Mouse (Mus musculus) lung, postnatal 0 days (tissue): ENCODE results near the gene Rrp1b. TPM values are rescaled to one million over a fixed set of nuclear protein-coding genes. Genes with fewer than 3 reads are reported as not detected.
"Not testable (repeated sequence)": the region's sequence is repeated elsewhere in the genome, so short reads cannot be mapped to it uniquely, and the experiment has no call there.

Experiments used
- ATAC-seq: fragments of 200-750 bp; cut with Nextera tagmentation; 2 replicates; pipeline ENCODE4 v1.8.0; 2017; ENCODE audit warnings: moderate library complexity
- DNase-seq: peaks from one replicate; pipeline ENCODE4 v3.0.0-alpha.2; 2016; ENCODE audit warnings: low spot score
- H3K27ac ChIP-seq: fragments of 300-500 bp; sonication (generic); 2 replicates; pipeline ENCODE4 v1.5.1; 2014; ENCODE audit warnings: antibody characterized with exemption, mild to moderate bottlenecking, low read length, mixed read lengths
- H3K27me3 ChIP-seq: fragments of 300-500 bp; sonication (generic); replicated peaks from 2 replicates; pipeline ENCODE4 v1.6.1; 2014; ENCODE audit warnings: low read length, mixed read lengths; ENCODE audit not compliant: insufficient read depth
- H3K36me3 ChIP-seq: fragments of 300-500 bp; sonication (generic); 2 replicates; pipeline ENCODE4 v1.6.1; 2014; ENCODE audit warnings: low read length, mixed read lengths; ENCODE audit not compliant: insufficient read depth
- H3K4me1 ChIP-seq: fragments of 300-500 bp; sonication (generic); 2 replicates; pipeline ENCODE4 v1.6.1; 2014; ENCODE audit warnings: antibody characterized with exemption, low read depth, low read length, mixed read lengths; ENCODE audit not compliant: insufficient read depth
- H3K4me2 ChIP-seq: fragments of 300-500 bp; sonication (generic); replicated peaks from 2 replicates; pipeline ENCODE4 v1.6.1; 2014; ENCODE audit warnings: low read depth, mild to moderate bottlenecking, low read length, moderate library complexity, mixed read lengths
- H3K4me3 ChIP-seq: fragments of 300-500 bp; sonication (generic); 2 replicates; pipeline ENCODE4 v1.5.1; 2014; ENCODE audit warnings: low read depth, low read length
- H3K9ac ChIP-seq: fragments of 300-500 bp; sonication (generic); replicated peaks from 2 replicates; pipeline ENCODE4 v1.6.1; 2014; ENCODE audit warnings: low read depth, mild to moderate bottlenecking
- H3K9me3 ChIP-seq: fragments of 300-500 bp; sonication (generic); 2 replicates; pipeline ENCODE4 v1.6.1; 2016; ENCODE audit warnings: low read length, mixed read lengths
- CTCF ChIP-seq: IDR thresholded peaks from 2 replicates; pipeline ENCODE4 v1.5.1; 2016; ENCODE audit warnings: antibody characterized with exemption, mild to moderate bottlenecking
- EP300 ChIP-seq: IDR thresholded peaks from 2 replicates; pipeline ENCODE4 v1.6.1; 2016; ENCODE audit warnings: antibody characterized with exemption, mild to moderate bottlenecking, control low read depth
- WGBS: fragments of 180-500 bp; shearing (Covaris S2); extraction: QIAGEN DNeasy Blood & Tissue Kit; methylation state at CpG from one replicate; pipeline ENCODE4 v1.1.7; 2014; 5-methylcytosine and 5-hydroxymethylcytosine counted together
- polyA plus RNA-seq: library from polyadenylated mRNA; unstranded; fragments of >200 nt; fragmentation: Nextera tagmentation; extraction: Ambion mirVana; gene quantifications from 2 replicates; pipeline ENCODE4 v1.2.1, GENCODE M21; 2015

Rrp1b gene
- polyA plus RNA-seq, 1 experiment from 2014 or later, result 26.3 TPM

- Histone ChIP-seq H3K27me3 (no peaks in the 10 kb centered on the region), H3K4me1 (peaks cover 6% of the 10 kb centered on the region; the same call in 1 of the 2 replicates), H3K4me2 (no peak overlapping the region), H3K27ac (no peak overlapping the region), H3K9ac (no peak overlapping the region), H3K4me3 (no peak overlapping the region), H3K36me3 (peaks cover 38% of the 10 kb centered on the region), H3K9me3 (no peaks in the 10 kb centered on the region)
- WGBS, result 69% methylated on average over 5 of the region's 5 CpGs
- TF ChIP-seq EP300 (no peak), CTCF (no peak)
- DNase-seq, result no peak
- no peak for ATAC-seq
Observed at GRCm38 (mm10) chr17:32053677-32054076, 17.8 kb downstream of the Rrp1b start.

- ATAC-seq (no peak), DNase-seq (no peak)
- Histone ChIP-seq H3K4me1 (no peaks in the 10 kb centered on the region), H3K27ac (no peak overlapping the region), H3K4me3 (no peak overlapping the region), H3K9ac (no peak overlapping the region), H3K4me2 (no peak overlapping the region), H3K9me3 (no peaks in the 10 kb centered on the region), H3K27me3 (no peaks in the 10 kb centered on the region), H3K36me3 (peaks cover 49% of the 10 kb centered on the region)
- TF ChIP-seq CTCF (no peak), EP300 (no peak)
- 98% methylated on average over 2 of the region's 2 CpGs for WGBS
Observed at GRCm38 (mm10) chr17:32057843-32058242, 21.9 kb downstream of the Rrp1b start.

GRCm38 (mm10) chr17:32059084-32059483, 23.2 kb downstream of the Rrp1b start:
- Histone ChIP-seq H3K9me3 (no peaks in the 10 kb centered on the region), H3K4me3 (no peak overlapping the region), H3K4me2 (no peak overlapping the region), H3K27ac (no peak overlapping the region), H3K4me1 (no peaks in the 10 kb centered on the region), H3K9ac (no peak overlapping the region), H3K36me3 (peaks cover 49% of the 10 kb centered on the region), H3K27me3 (no peaks in the 10 kb centered on the region)
- no peak for DNase-seq
- WGBS, result 91% methylated on average over 2 of the region's 2 CpGs
- TF ChIP-seq EP300 (no peak), CTCF (no peak)
- ATAC-seq, result no peak

GRCm38 (mm10) chr17:32061219-32061618, 25.3 kb downstream of the Rrp1b start:
- ATAC-seq (no peak), DNase-seq (no peak)
- Histone ChIP-seq H3K4me1 (no peaks in the 10 kb centered on the region), H3K4me2 (no peak overlapping the region), H3K4me3 (no peak overlapping the region), H3K36me3 (peaks cover 38% of the 10 kb centered on the region), H3K27me3 (no peaks in the 10 kb centered on the region), H3K9me3 (no peaks in the 10 kb centered on the region), H3K9ac (no peak overlapping the region), H3K27ac (no peak overlapping the region)
- TF ChIP-seq CTCF, result no peak
- TF ChIP-seq EP300, result no peak
- 96% methylated on average over 14 of the region's 14 CpGs for WGBS

GRCm38 (mm10) chr17:32063654-32064053, 27.8 kb downstream of the Rrp1b start:
- Histone ChIP-seq H3K27ac (no peak overlapping the region), H3K36me3 (peaks cover 18% of the 10 kb centered on the region), H3K9ac (no peak overlapping the region), H3K4me1 (no peaks in the 10 kb centered on the region), H3K4me2 (no peak overlapping the region), H3K9me3 (no peaks in the 10 kb centered on the region), H3K27me3 (no peaks in the 10 kb centered on the region), H3K4me3 (no peak overlapping the region)
- no peak for ATAC-seq
- DNase-seq, result no peak
- TF ChIP-seq EP300, result no peak
- TF ChIP-seq CTCF, result no peak
- 59% methylated on average over 2 of the region's 2 CpGs for WGBS

- not testable (repeated sequence) for H3K4me2 ChIP-seq, H3K27me3 ChIP-seq, H3K27ac ChIP-seq, ATAC-seq, DNase-seq, H3K9me3 ChIP-seq, H3K4me3 ChIP-seq, H3K4me1 ChIP-seq, H3K9ac ChIP-seq
- H3K36me3 ChIP-seq, result peaks cover 15% of the 10 kb centered on the region; the same call in 1 of the 2 replicates
- WGBS, result 76% methylated on average over 8 of the region's 8 CpGs
Observed at GRCm38 (mm10) chr17:32064762-32065161, 28.9 kb downstream of the Rrp1b start.

GRCm38 (mm10) chr17:32067541-32067940, 31.6 kb downstream of the Rrp1b start:
- H3K36me3 ChIP-seq, result no peaks in the 10 kb centered on the region
- no peaks in the 10 kb centered on the region for H3K4me1 ChIP-seq
- H3K27ac ChIP-seq, result no peak overlapping the region
- no peak overlapping the region for H3K4me3 ChIP-seq
- DNase-seq (peak; percentile 30), ATAC-seq (no peak)
- 55% methylated on average over 9 of the region's 9 CpGs for WGBS
- TF ChIP-seq CTCF, result no peak
- TF ChIP-seq EP300, result no peak
- H3K9ac ChIP-seq, result no peak overlapping the region
- no peaks in the 10 kb centered on the region for H3K9me3 ChIP-seq
- no peaks in the 10 kb centered on the region for H3K27me3 ChIP-seq
- H3K4me2 ChIP-seq, result no peak overlapping the region
